Mouse (Mus musculus): ENCODE measurements around the gene Phf21a. TPM values are rescaled to one million over a fixed set of nuclear protein-coding genes. Genes with fewer than 3 reads are reported as not detected.

The Phf21a gene
- polyA plus RNA-seq, 2 experiments from 2014 or later, result 48.6 to 56.9 TPM

DNA sequence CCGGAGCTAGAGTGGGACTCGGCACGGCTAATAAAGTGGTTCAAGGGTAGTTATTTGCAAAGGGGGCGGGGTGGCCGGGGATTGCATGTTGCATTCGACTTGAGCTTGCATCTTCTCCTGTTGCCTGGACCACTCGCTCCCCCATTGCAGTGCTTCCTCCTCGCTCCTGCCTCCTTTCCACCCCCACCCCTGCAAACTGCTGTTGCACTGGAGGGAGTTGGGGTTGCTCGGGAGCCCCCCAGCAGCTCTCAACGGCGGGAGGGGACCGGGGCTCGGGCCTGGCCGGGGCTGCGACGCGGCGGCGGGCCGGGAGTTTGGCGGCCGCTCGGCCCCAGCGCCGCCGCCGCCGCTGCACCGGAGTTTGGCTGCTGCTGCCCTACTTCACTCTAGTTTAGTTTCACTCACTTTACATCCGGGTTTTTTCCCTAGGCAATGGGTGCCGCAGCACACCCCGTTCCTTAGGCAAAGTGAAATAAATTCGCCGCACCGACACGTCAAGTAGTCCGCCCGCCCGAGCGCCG is 90.1 kb downstream of the Phf21a start:
- peak; percentile 45 for ATAC-seq

DNA sequence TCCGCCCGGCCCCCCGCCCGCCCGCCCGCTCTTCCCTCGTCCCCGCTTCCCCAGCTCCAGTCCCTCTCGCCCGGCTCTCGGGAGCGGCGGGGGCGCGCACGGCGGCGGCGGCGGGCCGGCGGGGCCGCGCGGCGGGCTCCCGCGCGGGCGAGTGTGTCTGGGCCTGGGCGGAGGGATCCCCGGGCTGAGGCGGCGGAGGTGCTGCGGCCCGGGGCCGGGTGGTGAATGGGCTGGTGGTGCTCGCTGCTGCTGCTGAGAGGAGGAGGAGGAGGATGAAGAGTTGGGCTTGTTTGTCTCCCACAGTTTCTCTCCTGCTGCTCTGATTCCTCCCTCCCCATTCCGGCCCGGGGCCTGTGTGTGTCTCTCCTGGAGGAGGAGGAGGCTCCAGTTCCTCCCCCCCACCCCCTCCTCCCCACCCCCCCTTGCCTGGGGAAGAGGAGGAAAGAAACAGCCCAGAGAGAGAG is 90.7 kb downstream of the Phf21a start:
- peak; percentile 73 for ATAC-seq

DNA sequence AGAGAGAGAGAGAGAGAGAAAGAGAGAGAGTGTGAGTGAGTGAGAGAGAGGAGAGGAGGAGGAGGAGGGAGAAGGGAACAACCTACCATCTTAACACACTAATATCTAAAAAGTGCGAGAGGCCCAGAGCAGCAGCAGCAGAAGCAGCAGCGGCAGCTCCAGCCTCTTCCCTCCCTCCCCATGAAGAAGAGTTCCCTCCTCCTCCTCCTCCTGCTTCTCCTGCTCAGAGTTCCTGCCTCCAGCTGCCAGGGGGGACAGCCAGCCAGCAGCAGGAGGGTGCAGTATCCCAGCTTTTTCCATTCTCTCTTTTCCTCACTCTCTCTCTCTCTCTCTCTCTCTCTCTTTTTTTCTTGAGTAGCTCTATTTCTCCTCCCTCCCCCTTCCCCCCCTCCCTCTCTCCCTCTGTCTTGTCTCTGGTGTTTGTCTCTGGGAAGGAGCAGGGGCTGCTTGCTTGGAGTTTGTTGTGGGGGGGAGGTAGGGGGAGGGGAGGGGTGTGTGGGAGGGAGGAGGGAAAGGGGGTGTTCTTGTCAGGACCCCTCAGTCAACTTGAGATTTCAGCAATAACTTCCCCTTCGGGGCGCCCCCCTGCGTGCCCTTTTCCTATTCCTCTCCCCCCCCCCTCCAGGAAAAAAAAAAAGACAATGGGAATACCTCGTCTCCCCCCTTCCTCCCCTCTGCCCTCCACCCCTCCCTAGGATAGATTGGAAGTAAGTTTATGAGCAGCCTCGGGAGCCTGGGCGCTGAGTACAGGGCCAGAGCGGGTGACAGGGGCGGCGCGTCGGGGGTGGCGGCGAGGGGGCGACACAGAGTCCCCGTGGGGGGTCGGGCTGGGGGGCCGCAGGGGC is 91.4 kb downstream of the Phf21a start:
- ATAC-seq, result no peak

DNA sequence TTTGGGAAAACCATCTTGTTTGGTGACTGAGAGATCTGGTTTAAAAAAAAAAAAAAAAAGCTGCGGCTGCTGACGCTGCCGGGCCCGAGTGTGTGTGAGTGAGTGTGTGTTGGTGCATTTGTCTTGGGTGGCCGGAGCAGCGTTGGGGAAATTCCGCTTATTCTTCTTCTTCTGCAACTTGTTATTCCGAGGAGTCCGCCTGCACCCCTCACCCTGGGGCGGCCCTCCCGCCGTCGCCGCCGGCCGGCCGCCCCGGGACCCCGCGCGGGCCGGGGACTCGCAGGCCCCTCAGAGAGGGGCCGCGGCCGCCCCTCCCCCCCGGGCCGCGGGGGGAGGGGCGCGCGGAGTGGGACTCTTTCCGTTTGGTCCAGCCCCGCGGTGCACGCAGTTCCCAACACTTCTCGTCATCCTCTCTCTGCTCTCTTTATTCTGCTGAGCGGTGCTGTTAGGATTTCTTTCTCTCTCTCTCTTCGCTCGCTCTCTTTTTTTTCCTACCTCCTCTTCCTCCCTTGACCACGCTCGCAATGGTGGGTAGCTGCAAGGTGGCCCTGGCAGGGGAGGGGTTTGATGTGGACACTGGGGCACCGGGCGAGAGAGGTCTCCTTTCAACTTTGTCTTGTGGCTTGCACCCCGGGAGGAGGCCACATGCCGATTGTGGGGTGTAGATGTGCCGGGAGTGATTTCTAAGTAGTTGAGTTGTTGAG is 92.3 kb downstream of the Phf21a start:
- peak; percentile 40 for ATAC-seq

GRCm38 (mm10) chr2:92185766-92186450 is 93.0 kb downstream of the Phf21a start:
- ATAC-seq, result no peak

DNA sequence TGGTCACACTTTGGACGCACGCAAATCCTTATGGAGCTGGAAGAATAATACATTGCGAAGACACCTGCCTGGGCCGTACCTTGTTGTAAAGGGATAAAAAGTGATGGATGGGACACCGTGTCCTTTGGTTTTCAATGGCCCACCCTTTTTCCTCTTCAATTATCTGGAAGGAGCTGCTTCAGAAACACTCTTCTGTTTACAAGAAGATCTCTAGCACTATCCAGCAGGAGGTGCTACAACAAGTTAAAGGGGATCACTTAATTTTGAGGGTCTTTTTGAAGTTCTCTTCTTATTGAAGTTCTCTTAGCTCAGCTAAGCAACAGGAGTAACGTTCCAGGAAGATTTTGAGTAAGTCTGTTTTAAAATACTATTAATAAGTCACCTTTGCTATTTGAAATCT is 94.1 kb downstream of the Phf21a start:
- no peak for ATAC-seq

GRCm38 (mm10) chr2:92188744-92189143 is 95.8 kb downstream of the Phf21a start:
- ATAC-seq, result no peak

- no peak for ATAC-seq
Measured at GRCm38 (mm10) chr2:92190960-92191359, 98.0 kb downstream of the Phf21a start.

DNA sequence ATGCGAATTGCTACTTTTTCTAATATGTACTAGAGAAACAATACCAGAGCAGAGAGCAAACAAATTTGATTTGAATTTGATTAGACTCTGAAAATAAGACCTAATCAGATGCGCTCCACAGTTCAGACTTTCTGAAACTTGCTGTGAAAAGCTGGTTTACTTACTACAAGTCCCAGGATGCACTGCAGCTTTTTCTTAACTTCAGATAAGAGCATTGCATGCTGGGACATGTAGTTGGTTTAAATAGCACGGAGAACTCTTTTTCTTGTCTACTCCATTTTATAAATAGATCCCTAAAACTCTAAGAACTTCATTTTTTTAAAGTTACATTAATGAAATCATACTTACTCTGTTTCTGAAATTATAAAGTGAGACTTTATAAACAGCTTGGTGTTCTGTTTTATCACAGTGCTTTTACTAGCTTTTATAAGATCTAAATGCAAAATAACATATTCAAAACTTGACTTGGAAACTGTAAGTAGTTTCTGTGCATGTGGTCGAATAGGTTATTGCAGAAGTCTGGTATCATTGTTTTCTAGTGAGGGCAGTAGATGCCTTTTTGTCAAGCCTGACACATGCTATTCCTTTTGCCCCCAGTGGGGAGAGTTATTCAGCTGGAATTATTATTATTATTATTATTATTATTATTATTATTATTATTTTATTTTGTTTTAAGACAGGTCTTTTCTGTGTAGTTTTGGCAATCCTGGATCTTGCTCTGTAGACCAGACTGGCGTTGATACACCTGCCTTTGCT is 99.1 kb downstream of the Phf21a start:
- peak; percentile 90 for ATAC-seq

DNA sequence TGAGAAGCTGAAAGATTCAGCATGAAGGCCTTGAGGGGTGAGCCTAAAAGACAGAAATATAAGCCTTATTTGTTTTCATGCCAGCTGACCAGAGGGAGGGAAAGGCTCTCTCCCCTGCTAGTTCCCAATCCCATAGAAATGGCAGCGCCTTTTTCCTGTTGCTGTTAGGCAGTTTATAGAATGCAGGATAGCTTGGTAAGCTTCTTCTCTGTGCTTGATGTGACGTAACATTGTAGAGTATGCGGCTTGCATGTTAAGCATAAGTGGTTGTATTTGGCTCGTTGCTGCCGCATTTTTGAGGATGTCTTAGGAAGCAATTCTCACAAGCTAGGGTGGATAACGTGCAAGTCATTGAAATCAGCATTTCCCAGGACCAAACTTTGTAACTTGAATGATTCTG is 105.2 kb downstream of the Phf21a start:
- no peak for ATAC-seq

DNA sequence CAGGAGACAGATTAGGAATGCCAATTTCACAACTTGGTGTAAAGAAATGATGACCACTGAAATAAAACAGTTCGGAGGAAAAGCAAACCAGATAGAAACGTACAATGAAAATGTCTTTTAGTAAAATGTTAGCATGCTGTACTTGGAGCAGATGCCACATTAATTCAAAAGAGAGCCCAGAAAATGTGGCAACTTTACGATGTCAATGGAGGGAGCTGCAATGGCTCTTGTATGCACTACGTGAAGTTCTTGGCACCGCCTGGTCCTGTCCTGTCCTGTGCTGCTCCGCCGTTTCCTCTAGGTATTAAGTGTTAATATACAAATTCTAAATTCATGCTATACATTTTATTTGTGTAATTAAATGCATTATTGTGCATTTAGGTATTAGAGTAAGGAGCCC is 105.8 kb downstream of the Phf21a start:
- no peak for ATAC-seq

DNA sequence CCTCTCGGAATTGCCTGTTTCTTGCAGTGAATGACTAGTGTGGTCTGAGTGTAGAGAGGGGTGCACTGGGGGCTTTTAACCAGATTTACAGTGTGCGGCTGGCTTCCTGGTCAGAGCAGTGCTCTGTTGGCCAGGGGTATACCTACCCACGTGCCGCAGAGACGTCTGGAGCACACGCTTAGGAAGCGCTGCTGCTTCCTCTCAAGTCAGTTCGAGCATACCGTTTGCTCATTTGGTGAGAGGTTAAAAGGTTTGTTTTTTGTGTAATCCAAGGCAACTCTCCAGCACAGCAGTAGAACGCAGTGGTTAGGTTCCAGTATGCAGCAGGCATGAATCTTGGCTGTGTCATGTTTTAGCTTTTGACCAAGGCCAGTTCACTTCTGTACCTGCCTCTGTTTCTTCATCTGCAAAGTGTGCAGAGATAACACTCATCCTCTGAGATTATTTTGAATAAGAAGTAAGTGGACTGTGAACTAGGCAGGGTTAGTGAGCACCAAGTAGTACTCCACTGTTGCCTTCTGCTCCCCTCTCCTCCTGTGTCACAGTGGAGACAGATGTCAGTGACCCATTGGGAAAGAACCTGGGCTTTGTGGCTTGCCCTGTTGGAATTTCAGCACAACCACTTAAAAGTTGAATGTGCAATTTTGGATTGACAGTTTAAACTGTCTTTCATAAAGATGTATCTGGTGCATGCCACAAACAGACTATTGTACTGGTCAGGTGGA is 106.8 kb downstream of the Phf21a start:
- no peak for ATAC-seq

DNA sequence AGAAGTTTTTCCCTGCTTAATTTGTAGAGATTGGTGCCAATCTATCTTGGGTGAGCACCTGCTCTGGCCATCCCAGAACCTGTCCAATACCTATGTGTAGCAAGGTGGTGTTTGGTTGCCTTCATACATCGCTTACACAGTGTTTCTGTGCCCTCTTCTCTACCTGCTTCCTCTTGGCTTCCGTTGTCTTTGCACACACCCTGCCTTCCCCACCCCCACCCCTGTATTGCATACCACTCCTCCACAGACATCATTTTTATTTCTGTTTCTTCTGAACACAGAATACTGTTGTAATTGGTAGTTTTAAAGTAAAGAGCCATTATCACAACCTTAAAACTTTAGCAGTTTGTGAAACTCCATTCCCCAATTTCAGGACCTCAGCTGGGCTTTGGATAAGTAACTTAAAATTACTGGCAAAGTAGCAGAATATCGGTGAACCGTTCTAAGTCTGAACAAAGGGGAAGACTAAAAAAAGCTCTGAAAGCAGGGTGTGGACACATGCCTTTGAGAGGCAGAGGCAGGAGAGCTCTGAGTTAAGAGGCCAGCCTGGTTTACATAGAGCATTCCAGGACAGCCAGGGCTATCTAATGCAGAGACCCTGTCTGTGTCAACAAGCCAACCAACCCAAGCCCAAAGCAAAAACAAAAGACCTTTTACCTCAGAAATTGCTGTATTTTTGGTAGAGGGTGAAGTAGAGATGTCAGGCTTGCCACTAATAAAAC is 109.6 kb downstream of the Phf21a start:
- ATAC-seq, result peak; percentile 60

DNA sequence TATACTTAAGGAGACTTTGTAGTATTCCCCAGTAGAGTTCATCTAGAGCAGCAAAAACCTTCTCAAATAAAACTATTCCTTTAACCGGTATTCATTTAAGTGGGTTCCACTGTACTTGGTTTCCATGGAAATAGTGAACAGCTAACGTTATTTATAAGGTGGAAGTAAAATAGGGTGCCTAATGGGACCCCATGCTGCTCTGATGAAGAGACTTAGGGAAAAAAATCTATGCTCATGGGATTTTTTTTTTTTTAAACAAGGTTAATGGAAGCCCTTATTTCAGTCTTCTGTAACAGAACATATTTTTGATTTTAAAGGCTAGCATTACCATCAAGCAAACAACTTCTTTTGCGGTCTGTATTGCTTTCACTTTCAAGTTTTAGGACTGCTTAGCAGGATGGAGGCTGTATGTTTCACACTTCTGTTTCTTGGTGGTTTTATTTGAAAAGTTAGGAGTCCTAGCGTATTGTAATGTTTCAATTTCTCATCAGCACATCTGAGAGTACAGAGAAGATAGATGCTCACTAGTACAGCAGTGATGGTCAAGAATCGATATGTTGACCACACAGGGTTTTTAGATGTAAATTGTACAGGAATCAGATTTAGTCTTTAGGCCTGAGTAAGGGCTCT is 112.2 kb downstream of the Phf21a start:
- ATAC-seq, result peak; percentile 82

GRCm38 (mm10) chr2:92210409-92210808 is 117.5 kb downstream of the Phf21a start:
- no peak for ATAC-seq

DNA sequence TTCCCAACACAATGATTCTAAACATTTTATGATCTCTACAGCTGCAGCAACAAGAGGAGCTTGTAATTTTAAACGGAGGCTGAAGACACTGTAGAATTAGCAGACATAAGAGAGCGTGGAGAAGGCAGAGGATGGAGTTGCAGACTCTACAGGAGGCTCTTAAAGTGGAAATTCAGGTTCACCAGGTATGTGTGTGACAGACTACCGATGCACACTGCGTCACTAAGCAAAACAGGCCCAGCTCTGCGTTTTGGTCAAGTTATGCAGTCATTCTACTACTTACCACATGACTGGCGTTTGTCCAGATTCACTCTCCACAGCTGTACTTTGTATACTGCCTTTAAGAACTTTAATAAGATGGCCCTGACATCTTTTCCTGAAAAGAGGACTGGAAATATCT is 128.5 kb downstream of the Phf21a start:
- no peak for ATAC-seq

GRCm38 (mm10) chr2:92225592-92225991 is 132.7 kb downstream of the Phf21a start:
- no peak for ATAC-seq

DNA sequence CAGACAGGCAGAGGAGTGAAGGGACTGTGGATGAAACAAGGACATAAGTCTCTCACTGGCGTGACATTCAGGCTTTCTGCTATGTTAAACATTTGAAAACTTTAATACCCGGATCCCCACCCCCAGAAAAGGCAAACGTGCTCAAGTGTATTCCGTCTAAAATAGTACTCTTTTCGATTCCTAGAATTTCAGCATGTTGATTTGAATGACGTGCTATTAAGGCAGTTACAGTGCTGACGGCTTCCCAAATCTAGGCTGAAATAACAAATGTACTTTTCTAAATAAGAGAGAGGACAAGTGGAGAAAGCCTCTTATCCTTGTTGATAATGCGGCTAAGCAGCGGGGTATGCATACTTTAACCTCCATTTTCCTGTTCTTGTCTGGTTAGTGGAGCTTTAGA is 137.1 kb downstream of the Phf21a start:
- no peak for ATAC-seq

DNA sequence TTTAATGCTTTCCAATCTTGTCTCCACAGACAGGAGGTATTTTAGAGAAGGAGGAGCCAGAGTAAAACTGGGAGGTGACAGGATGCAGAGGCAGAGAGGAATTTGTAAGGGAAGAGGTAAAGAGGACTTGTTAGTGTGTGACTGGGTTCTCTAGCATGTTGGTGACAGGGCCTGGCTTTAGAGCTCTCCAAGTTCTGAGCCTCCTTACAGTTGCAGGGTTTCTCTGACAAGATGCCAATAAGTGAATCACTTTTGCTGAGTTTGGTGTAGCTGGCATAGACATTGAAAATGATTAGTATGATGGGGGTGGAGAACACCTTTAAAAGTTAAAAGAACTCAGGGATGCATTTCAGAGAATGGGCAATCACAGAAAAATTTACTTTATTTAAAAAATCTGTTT is 138.8 kb downstream of the Phf21a start:
- no peak for ATAC-seq

- no peak for ATAC-seq
Measured at GRCm38 (mm10) chr2:92234768-92235332, 141.9 kb downstream of the Phf21a start.

Data from activated CD4-positive, CD25-positive, alpha-beta regulatory T cell, adult 4 months (primary cell).